Mouse (Mus musculus): ENCODE results near the gene Cyp1a1. TPM values are rescaled to one million over a fixed set of nuclear protein-coding genes. Genes with fewer than 3 reads are reported as not detected.

The Cyp1a1 gene
- not detected in 2 replicates for total RNA-seq (2014; fragmentation: Nextera tagmentation)
- total RNA-seq (2017) = not detected in 2 replicates
- polyA plus RNA-seq (2012) = not detected in 2 replicates

GRCm38 (mm10) chr9:57687751-57688150 is at the start of gene Cyp1a1:
Gene Cyp1a1, plus strand, starts transcription at chr9:57687928.
- Histone ChIP-seq H3K36me3 (replicated peaks) (no peaks in the 10 kb centered on the region), H3K9me3 (replicated peaks) (no peaks in the 10 kb centered on the region), H3K27me3 (ENCODE audit: insufficient read depth, low read length) (peaks cover 28% of the 10 kb centered on the region), H3K4me3 (ENCODE audit: low read depth, low read length) (no peak within 1 kb of the TSS), H3K4me1 (ENCODE audit: insufficient read depth, low read depth, low read length) (no peaks in the 10 kb centered on the region)
- DNase-seq (ENCODE audit: low spot score) (no peak), ATAC-seq (ENCODE audit: extremely low read depth, insufficient number of reproducible peaks, low FRiP score, poor library complexity, severe bottlenecking) (no peak)
- no peak for TF ChIP-seq POLR2AphosphoS5 (IDR thresholded peaks at IDR 0.05; ENCODE audit: insufficient replicate concordance, low read depth, low read length)
- no peak for TF ChIP-seq GATA2 (IDR thresholded peaks at IDR 0.05; ENCODE audit: borderline replicate concordance, low read depth, low read length)
- no peak for TF ChIP-seq GATA1 (IDR thresholded peaks at IDR 0.05; ENCODE audit: borderline replicate concordance, low read length)
- no peak for TF ChIP-seq TAL1 (conservative IDR thresholded peaks at IDR 0.05; ENCODE audit: low read depth, low read length)

- DNase-seq (ENCODE audit: low spot score) (peak; percentile 75), ATAC-seq (ENCODE audit: extremely low read depth, insufficient number of reproducible peaks, low FRiP score, poor library complexity, severe bottlenecking) (no peak)
- no peaks in the 10 kb centered on the region for H3K9me3 ChIP-seq (replicated peaks)
- H3K36me3 ChIP-seq (replicated peaks) = peaks cover 95% of the 10 kb centered on the region
- H3K4me1 ChIP-seq (ENCODE audit: insufficient read depth, low read depth, low read length) = peaks cover 94% of the 10 kb centered on the region
- no peaks in the 10 kb centered on the region for H3K27me3 ChIP-seq (ENCODE audit: insufficient read depth, low read length)
- peak overlapping the region; percentile 68; the same call in 1 of the 2 replicates for H3K4me3 ChIP-seq (ENCODE audit: low read depth, low read length)
- TF ChIP-seq GATA2 (IDR thresholded peaks at IDR 0.05; ENCODE audit: borderline replicate concordance, low read depth, low read length) = no peak
- no peak for TF ChIP-seq CTCF (IDR thresholded peaks at IDR 0.05; ENCODE audit: low read depth, low read length)
- no peak for TF ChIP-seq GATA1 (IDR thresholded peaks at IDR 0.05; ENCODE audit: borderline replicate concordance, low read length)
- no peak for TF ChIP-seq POLR2AphosphoS5 (IDR thresholded peaks at IDR 0.05; ENCODE audit: insufficient replicate concordance, low read depth, low read length)
- no peak for TF ChIP-seq TAL1 (conservative IDR thresholded peaks at IDR 0.05; ENCODE audit: low read depth, low read length)
These were observed 48.9 kb upstream of the Cyp1a1 start for GRCm38 (mm10) chr9:57638651-57639459.

GRCm38 (mm10) chr9:57639661-57640328 is 47.9 kb upstream of the Cyp1a1 start:
- TF ChIP-seq GATA1 (IDR thresholded peaks at IDR 0.05; ENCODE audit: borderline replicate concordance, low read length) = no peak
- no peak for TF ChIP-seq CTCF (IDR thresholded peaks at IDR 0.05; ENCODE audit: low read depth, low read length)
- no peak for TF ChIP-seq TAL1 (conservative IDR thresholded peaks at IDR 0.05; ENCODE audit: low read depth, low read length)
- TF ChIP-seq GATA2 (IDR thresholded peaks at IDR 0.05; ENCODE audit: borderline replicate concordance, low read depth, low read length) = no peak
- TF ChIP-seq POLR2AphosphoS5 (IDR thresholded peaks at IDR 0.05; ENCODE audit: insufficient replicate concordance, low read depth, low read length) = no peak
- H3K4me1 ChIP-seq (ENCODE audit: insufficient read depth, low read depth, low read length) = peaks cover 91% of the 10 kb centered on the region

GRCm38 (mm10) chr9:57640384-57640783 is 47.3 kb upstream of the Cyp1a1 start:
- peaks cover 81% of the 10 kb centered on the region for H3K36me3 ChIP-seq (replicated peaks)
- H3K4me1 ChIP-seq (ENCODE audit: insufficient read depth, low read depth, low read length) = peaks cover 85% of the 10 kb centered on the region
- peak overlapping the region; percentile 69; the same call in 1 of the 2 replicates for H3K4me3 ChIP-seq (ENCODE audit: low read depth, low read length)
- DNase-seq (ENCODE audit: low spot score) (peak; percentile 76), ATAC-seq (ENCODE audit: extremely low read depth, insufficient number of reproducible peaks, low FRiP score, poor library complexity, severe bottlenecking) (peak; percentile 59)
- H3K9me3 ChIP-seq (replicated peaks) = no peaks in the 10 kb centered on the region
- no peaks in the 10 kb centered on the region for H3K27me3 ChIP-seq (ENCODE audit: insufficient read depth, low read length)
- TF ChIP-seq GATA2 (IDR thresholded peaks at IDR 0.05; ENCODE audit: borderline replicate concordance, low read depth, low read length) = no peak
- TF ChIP-seq CTCF (IDR thresholded peaks at IDR 0.05; ENCODE audit: low read depth, low read length) = no peak

More at GRCm38 (mm10) chr9:57639661-57640328, 47.9 kb upstream of the Cyp1a1 start:
- Histone ChIP-seq H3K4me3 (ENCODE audit: low read depth, low read length) (peak overlapping the region; percentile 69; the same call in 1 of the 2 replicates), H3K36me3 (replicated peaks) (peaks cover 87% of the 10 kb centered on the region), H3K9me3 (replicated peaks) (no peaks in the 10 kb centered on the region), H3K27me3 (ENCODE audit: insufficient read depth, low read length) (no peaks in the 10 kb centered on the region)
- DNase-seq (ENCODE audit: low spot score) (no peak), ATAC-seq (ENCODE audit: extremely low read depth, insufficient number of reproducible peaks, low FRiP score, poor library complexity, severe bottlenecking) (no peak)

- ATAC-seq (ENCODE audit: extremely low read depth, insufficient number of reproducible peaks, low FRiP score, poor library complexity, severe bottlenecking) = no peak
- no peaks in the 10 kb centered on the region for H3K27me3 ChIP-seq (ENCODE audit: insufficient read depth, low read length)
- H3K36me3 ChIP-seq (replicated peaks) = peaks cover 77% of the 10 kb centered on the region
- no peak for DNase-seq (ENCODE audit: low spot score)
- no peaks in the 10 kb centered on the region for H3K9me3 ChIP-seq (replicated peaks)
- H3K4me1 ChIP-seq (ENCODE audit: insufficient read depth, low read depth, low read length) = peaks cover 87% of the 10 kb centered on the region
- H3K4me3 ChIP-seq (ENCODE audit: low read depth, low read length) = peak overlapping the region; percentile 69; the same call in 1 of the 2 replicates
- TF ChIP-seq GATA1 (IDR thresholded peaks at IDR 0.05; ENCODE audit: borderline replicate concordance, low read length) = no peak
- TF ChIP-seq CTCF (IDR thresholded peaks at IDR 0.05; ENCODE audit: low read depth, low read length) = no peak
- no peak for TF ChIP-seq GATA2 (IDR thresholded peaks at IDR 0.05; ENCODE audit: borderline replicate concordance, low read depth, low read length)
- no peak for TF ChIP-seq POLR2AphosphoS5 (IDR thresholded peaks at IDR 0.05; ENCODE audit: insufficient replicate concordance, low read depth, low read length)
- TF ChIP-seq TAL1 (conservative IDR thresholded peaks at IDR 0.05; ENCODE audit: low read depth, low read length) = no peak
These were observed 46.7 kb upstream of the Cyp1a1 start for GRCm38 (mm10) chr9:57641022-57641421.
